Mouse (Mus musculus) kidney, postnatal 4 days (tissue): Measurements from ENCODE around the gene Tnrc6b.

Experiments
- DNase-seq, 2 experiments: peaks; one replicate each; pipeline ENCODE4 v3.0.0; 2021; ENCODE audit warnings: mixed read lengths in 2 of 2

Gene Tnrc6b

DNA sequence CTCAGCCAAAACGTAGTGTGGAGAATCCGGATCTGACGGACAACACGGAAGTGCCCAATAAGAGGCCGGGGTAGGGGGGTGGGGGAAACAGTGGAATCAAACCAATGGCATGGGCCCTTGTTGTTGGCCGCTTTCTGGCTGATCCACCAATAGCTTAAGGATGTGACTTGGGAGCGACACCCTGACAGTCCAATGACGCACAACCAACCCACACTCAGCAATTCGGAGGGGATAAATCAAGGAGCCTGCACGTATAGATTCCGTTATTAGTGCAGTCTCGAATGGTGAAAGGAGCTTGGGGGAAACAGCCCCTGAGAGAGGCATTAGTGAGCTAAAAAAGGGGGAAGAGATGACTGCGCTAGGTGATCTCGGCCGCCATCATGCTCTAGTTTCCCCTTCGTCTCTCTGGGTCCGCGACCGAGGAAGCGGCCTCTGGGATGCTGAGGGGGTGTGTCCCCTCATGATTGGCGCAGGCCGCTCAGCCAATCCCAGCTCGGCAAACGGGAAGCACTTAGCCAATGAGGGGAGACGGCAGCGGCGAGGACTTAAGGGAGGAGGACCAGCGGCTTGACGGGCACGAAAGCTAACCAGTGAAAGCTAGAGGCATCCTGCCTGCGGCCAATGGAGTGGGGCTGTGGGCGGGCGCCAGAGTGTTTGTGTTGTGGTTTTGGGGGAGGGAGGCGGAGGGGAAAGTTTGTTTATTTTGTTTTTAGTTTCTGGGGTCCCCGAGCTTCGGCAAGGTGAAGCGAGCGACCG lies at the start of gene Tnrc6b:
Tnrc6b (plus strand) TSS at position 706 of the 756 bp plus-strand sequence.
- DNase-seq, result peak; percentile 98 to 99

DNA sequence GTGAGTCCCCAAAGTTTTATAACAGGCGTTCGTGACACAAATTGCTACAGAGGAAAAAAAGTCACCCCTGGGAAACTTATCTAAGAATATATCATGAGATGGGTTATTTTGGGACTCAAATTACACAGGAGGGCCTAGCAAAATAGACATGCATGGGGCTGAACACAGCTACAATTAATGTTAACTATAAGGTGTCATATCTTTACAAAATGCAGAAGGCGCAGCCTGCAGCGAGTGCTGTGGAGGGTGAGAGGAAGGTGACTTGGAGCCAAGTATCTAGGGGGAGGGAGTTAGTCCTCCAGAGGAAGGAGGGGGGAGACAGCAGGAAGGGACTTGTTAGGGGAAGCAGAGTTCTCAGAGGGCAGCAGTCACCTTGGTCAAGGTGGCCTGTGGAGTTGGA lies 46.7 kb upstream of the Tnrc6b start:
- DNase-seq, result no peak

DNA sequence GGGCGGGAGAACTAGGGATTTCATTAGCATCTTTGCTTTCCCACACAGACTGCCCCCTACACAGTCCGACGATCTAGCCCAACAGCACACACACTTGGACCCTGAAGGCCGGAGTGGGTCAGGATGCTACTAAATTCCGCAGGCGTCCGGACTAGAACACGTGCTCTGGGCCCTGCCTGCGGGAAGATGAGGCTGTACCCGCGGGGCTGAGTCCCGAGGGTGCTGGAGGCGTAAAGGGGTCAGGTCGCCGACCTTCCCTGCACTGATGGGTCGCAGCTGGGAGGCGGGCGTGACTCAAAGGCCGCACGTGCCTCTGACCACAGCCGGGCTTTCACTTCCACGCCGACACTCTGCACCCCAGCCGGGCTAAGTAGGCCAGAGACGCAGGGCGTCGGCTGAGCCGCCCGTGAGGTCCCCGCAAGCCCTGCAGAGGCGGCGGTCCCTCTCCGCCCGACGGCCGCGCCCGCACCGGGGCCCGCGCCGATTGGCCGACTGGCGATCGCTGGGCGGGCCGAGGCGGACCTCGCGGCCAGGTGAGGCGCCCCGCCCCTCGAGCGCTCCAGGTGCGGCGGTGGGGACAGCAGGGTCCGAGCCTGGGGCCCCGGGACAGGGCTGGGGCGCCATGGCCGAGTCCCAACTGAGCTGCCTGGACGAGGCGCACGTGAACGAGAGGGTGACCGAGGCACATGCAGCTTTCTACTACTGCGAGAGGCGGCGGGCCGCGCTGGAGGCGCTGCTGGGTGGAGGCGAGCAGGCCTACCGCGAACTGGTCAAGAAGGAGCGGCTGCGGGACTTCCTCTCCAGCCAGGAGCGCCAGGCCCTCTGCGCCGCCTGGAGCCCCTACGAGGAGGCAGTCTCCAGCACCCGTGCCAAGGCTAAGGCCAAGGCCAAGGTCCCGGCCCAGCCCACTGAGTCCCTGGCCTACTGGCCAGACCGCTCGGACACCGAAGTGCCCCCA lies 39.5 kb upstream of the Tnrc6b start, which contains the start of gene Fam83f:
Fam83f (plus strand) TSS at position 553 of the 958 bp plus-strand sequence.
- DNase-seq, result peak; percentile 59 to 75

GRCm38 (mm10) chr15:80672810-80673209 lies 38.3 kb upstream of the Tnrc6b start:
- no peak for DNase-seq

DNA sequence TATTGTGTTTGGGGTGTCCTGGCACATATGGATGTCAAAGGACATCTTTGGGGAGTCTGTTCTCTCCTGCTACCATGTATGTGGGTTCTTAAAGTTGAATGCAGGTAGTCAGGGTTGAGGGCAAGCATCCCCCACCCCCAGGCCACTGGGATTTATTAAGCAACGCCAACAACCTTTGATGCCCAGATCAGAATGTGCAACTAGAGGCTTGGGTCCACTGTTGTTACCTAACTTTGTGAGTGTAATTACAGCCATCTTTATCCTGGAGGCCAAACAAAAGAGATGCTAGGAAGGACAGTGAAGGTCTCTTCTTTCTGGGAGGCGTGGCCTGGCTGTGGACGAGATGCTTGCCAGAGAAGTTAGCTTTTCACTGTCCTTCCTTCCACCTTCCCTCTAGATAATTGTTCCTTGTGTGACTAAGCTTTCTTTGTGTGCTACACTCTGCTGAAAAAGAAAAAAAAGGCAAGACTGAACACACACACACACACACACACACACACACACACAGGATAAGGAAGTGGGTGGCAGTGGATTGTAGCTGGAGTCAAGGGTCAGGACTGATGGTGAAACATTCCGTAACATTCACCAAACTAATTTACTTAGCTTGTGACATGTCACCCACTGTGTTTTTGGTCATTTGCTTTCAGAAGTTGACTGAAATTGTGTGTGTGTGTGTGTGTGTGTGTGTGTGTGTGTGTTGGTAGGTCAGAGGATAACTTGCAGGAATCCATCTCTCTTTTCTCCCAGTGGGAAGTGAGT lies 37.6 kb upstream of the Tnrc6b start:
- DNase-seq, result no peak

DNA sequence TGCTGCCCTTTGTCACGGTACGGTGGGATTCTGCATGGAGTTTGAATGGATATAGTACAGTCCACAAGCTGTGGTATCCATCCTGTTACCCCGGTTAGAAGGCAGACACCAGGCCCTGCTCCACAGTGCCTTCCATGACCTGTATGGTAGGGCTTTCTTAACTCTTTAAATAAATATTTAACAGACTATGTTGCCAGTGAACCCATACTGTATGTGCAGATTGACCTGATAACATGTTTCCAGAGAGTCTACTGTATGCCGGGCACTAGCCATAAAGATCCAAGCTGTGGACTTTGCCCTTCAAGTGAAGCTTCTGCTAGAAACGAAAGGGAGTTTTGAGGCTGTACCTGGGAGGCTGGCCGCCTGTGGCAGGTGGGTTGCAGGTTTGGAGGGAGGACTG lies 36.4 kb upstream of the Tnrc6b start:
- no peak for DNase-seq

DNA sequence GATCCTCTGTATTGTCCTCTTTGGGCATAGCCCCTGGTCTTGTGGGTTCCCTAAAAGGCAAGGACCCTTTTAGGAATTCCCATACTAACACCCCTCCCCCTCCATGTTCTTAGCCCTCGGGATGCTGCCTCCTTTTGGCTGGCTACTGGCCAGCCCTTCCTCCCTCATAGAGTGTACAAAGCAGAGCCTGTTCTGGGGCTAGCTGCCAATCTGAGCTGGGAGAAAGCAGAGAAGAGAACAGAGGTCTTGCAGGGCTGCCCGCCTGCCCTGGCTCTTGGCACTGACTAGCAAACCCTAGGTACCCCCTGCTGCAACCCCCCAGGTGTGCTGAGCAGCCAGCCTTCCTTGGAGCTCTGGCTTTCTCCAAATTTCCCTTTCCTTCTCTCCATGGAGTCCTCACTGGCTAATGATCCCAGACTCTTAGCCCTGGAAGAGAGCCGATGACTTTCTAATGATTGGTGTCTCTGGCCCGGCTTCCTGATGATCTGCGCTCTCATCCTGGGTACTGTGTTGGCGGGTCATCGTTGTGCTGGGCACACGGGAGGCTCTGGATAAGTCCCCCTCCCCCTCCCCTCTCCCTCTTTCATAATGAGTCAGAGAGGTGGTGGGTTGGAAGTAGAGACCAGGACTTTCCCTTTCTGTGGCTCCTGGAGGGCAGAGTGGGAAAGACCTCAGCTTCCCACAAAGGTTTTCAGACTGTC lies 31.4 kb upstream of the Tnrc6b start:
- DNase-seq, result peak; percentile 38 to 60

- DNase-seq, result peak; percentile 71 to 79
Measured at GRCm38 (mm10) chr15:80680347-80681030, 30.6 kb upstream of the Tnrc6b start.

DNA sequence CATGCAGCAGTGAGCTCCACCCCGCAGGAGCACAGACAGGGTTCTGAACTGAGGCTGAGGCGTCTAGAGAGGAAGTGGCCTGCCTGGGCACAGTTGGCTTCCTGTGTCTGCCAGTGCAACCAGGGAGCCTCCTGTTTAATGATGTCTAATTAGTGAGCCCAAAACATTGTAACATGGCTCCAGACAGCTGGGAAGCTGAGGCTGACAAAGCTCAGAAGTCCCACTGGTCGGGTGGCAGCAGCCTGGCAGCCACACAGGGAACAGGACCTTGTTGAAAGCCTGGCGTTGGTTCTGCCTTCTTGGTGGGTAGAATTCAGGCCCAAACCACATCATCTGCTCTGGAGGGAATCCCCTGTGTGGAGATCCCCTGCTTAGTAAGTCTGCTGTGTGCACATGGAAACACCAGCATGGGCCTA lies 29.6 kb upstream of the Tnrc6b start:
- no peak for DNase-seq

DNA sequence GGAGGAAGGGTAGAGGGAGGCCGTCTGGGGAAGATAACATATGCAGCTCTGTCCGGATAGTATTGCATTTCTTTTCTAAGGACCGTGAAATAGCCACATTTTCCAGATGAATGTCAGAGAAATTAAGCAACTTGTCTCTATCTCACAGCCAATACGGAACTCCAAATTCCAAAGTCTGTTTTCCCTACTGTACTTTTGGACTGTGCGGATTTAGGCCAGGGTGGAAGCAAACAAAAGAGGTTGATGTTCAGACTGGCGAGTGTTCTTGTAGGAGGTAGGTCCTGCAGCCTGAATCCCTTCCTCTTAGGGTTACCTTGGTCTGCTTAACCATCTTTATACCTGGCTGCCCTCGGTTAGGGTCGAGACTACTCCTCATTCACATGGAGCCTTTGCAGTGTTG lies 28.8 kb upstream of the Tnrc6b start:
- no peak for DNase-seq

- DNase-seq, result peak; percentile 41 to 60
Measured at GRCm38 (mm10) chr15:80683151-80683550, 28.0 kb upstream of the Tnrc6b start.

GRCm38 (mm10) chr15:80683990-80684389 lies 27.1 kb upstream of the Tnrc6b start:
- peak in 1 of 2 experiments; percentile 24 for DNase-seq

- no peak for DNase-seq
Measured at GRCm38 (mm10) chr15:80684786-80685602, 26.1 kb upstream of the Tnrc6b start.

DNA sequence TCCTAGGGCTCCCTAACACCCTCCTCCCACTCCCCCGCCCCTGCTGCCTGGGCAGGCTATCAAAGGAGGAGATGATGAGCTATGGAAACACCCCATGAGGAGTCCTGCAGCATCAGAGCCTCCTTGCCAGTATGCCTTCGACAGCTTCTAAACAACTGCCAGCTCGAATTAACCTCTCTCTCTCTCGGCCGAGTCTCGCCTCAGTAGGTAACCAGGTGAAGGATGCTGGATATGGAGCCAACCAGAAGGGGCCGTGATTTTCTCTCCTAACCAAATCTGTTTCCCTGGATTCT lies 25.6 kb upstream of the Tnrc6b start:
- DNase-seq, result peak; percentile 47 to 61

DNA sequence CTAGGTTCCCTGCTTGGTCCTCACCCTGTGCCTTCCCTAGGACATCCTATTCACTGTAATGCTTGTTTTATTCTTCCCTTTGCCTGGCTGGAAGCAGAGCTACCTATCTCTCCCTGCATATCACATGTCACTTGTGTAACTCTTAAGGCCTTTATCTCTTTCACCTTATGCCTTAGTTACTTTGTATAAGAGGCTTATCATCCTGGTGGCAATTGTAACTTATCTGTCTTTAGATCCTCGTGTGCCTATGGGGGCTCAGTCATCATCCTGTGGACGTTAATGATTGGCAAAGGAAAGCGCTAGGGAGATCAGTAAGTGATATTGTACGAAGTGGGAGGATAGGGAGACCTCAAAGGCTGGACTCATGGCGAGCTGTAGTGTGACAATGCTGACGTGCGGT lies 22.6 kb upstream of the Tnrc6b start:
- DNase-seq, result no peak

DNA sequence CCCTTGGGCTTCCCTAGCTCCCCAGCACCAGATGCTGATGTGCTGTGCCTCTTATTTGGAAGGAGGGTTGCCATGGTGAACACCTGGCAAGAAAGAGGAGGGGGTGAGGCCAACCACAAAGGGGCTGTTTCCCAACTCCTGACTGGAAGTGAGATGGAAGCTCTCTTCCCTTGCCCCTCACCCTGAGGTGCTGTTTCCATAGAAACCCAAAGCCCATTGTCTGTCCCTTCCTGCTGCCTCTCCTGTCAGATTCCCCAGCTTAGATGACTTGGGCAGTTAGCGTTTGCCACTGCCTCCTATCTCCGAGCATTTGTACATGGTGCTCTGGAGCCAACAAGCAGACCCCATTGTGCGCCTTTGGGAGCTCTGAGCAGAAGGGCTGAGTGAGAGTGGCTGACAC lies 17.6 kb upstream of the Tnrc6b start:
- DNase-seq, result no peak

GRCm38 (mm10) chr15:80694125-80694910 lies 16.8 kb upstream of the Tnrc6b start:
- DNase-seq, result peak; percentile 75 to 76

DNA sequence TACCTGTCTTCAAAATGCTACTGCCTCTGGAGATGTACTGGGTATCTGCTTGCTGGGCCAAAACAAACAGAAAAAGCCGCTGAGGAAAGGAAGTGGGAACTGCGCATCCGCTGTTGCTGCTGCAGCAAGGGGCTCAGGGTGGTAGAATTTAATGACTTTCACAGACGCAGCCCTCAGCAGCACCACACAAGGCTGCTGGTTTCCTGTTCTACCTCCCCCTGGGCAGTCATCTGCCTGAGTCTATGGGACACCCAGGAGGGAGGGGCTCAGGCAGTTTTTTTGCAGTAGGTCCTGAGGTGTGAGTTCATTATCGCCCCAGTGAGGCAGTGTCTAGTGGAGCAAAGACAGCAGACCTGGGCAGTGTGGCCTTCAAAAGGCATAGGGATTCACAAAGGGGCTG lies 13.5 kb upstream of the Tnrc6b start:
- no peak for DNase-seq

DNA sequence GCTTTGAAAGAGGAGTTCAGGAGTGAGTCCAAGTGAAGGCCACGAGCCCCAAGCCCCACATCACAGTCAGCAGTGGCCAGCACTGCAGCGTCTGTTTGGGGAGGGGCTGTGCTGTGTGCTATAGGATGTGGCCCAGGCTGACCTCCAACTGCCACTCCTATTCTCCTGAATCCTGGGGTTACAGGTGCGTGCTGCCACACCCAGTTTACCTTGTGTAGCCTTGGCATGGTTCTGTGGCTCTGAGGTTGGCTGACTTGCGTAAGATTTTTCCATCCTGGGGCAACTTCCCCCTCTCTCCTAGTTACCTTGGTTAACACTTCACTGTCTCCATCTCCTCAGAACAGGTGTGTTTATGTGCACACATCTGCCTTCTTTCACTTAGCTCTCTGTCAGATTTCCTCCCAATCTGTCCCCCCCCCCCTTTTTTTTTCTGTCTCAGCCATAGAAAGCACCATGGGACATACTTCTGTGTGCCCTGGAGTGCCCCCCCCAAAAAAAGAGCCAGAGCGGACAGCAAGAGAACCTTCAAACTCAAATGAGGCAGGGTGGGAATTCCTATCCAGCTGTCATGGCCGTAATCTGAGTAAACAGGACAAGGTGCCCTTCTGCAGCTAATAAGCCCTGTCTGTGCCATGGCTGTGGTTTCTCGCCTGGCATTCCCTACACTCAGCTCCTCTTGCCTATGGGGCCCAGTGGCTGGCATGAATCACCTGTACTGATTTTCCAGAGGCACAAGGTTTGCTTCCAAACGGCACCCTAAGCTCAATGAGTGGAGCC lies 9.4 kb upstream of the Tnrc6b start:
- DNase-seq, result no peak
